ENCODE assay signal across 14 mouse cellular contexts in genomic region chr2:71116151-71116550, GRCm38 (mm10). TPM values are rescaled to one million over a fixed set of nuclear protein-coding genes. Genes with fewer than 3 reads are reported as not detected.
A peak's percentile ranks its signal among the peaks of the same experiment; 100 is the strongest.
DNase-seq lines count a peak whose midpoint lies in the region; ATAC-seq and TF ChIP-seq lines count a peak whose summit lies in the region.
"Had no signal": no experiment of that assay in that cellular context is flagged by ENCODE, and none has a peak within 500 bp of the region (broad histone marks: within the 10 kb centered on the region; RNA-seq: fewer than 3 reads in every experiment).

No protein-coding gene starts in this region.

- WGBS in kidney, postnatal 0 days, result 95% methylated on average over 4 of the region's 4 CpGs
- 90% methylated on average over 4 of the region's 4 CpGs for WGBS in stomach, postnatal 0 days

- DNase-seq in kidney, postnatal 0 days (ENCODE audit: low spot score), result no peak
- no peak for DNase-seq in kidney, postnatal 25 days
- no peak for DNase-seq in testis, postnatal 14 days (ENCODE audit: low spot score)
- no peak for DNase-seq in Patski (ENCODE audit: low read depth, low spot score)
- no peak for DNase-seq in stomach, postnatal 0 days (ENCODE audit: low spot score)
- DNase-seq in frontal cortex, adult 2 months (ENCODE audit: extremely low spot score in 1 of 2, low spot score in 1 of 2), result no peak
- DNase-seq: adrenal gland, postnatal 36 days; heart, postnatal 36 days; kidney, adult 11 months; right cerebral cortex, postnatal 25 days had no signal

- no peak overlapping the region for H3K4me3 ChIP-seq in kidney, postnatal 0 days (replicated peaks; ENCODE audit: low read depth, low read length)
- no peak overlapping the region for H3K4me3 ChIP-seq in testis, adult 2 months (ENCODE audit: control insufficient read depth, low read depth, low read length)
- H3K4me3 ChIP-seq in stomach, postnatal 0 days (ENCODE audit: low read depth, low read length), result no peak overlapping the region
- H3K4me3 ChIP-seq: forebrain, embryonic 15.5 days; limb, embryonic 15.5 days; midbrain, embryonic 10.5 days had no signal

- no peak for ATAC-seq in kidney, postnatal 0 days (replicated peaks; ENCODE audit: low FRiP score, low read depth)
- no peak for ATAC-seq in Patski
- ATAC-seq in stomach, postnatal 0 days (ENCODE audit: low FRiP score, low TSS enrichment), result no peak
- ATAC-seq: forebrain, embryonic 15.5 days had no signal

- in situ Hi-C loops in Patski (cut with MboI; ENCODE audit: low pct_unique_long_range_greater_than_20kb), result no loop called here

- H3K27ac ChIP-seq in kidney, postnatal 0 days, result no peak overlapping the region
- no peak overlapping the region for H3K27ac ChIP-seq in testis, adult 2 months (ENCODE audit: control insufficient read depth, insufficient read depth, low read depth, low read length)
- no peak overlapping the region for H3K27ac ChIP-seq in stomach, postnatal 0 days (replicated peaks)
- H3K27ac ChIP-seq: forebrain, embryonic 15.5 days; limb, embryonic 15.5 days; midbrain, embryonic 10.5 days had no signal

- no peak for TF ChIP-seq EP300 in stomach, postnatal 0 days (optimal IDR thresholded peaks at IDR 0.05)

- H3K4me2 ChIP-seq in kidney, postnatal 0 days (ENCODE audit: low read length), result no peak overlapping the region
- no peak overlapping the region for H3K4me2 ChIP-seq in stomach, postnatal 0 days (replicated peaks; ENCODE audit: low read depth)
- H3K4me2 ChIP-seq: forebrain, embryonic 15.5 days; limb, embryonic 15.5 days had no signal

- POLR2A ChIA-PET in Patski (lab: Charles Lee), result no interaction called here

- no peaks in the 10 kb centered on the region for H3K4me1 ChIP-seq in kidney, postnatal 0 days (replicated peaks; ENCODE audit: insufficient read depth, low read length)
- peaks cover 9% of the 10 kb centered on the region for H3K4me1 ChIP-seq in testis, adult 2 months (ENCODE audit: control insufficient read depth, insufficient read depth, low read length)
- H3K4me1 ChIP-seq in stomach, postnatal 0 days (replicated peaks; ENCODE audit: control insufficient read depth, insufficient read depth), result no peaks in the 10 kb centered on the region

- H3K9me3 ChIP-seq in kidney, postnatal 0 days (replicated peaks; ENCODE audit: low read length), result no peaks in the 10 kb centered on the region
- H3K9me3 ChIP-seq in stomach, postnatal 0 days (ENCODE audit: control insufficient read depth, low read length), result no peaks in the 10 kb centered on the region
- H3K9me3 ChIP-seq: forebrain, embryonic 15.5 days; limb, embryonic 15.5 days; midbrain, embryonic 10.5 days had no signal

- H3K36me3 ChIP-seq in kidney, postnatal 0 days (ENCODE audit: insufficient read depth, low read length), result no peaks in the 10 kb centered on the region
- no peaks in the 10 kb centered on the region for H3K36me3 ChIP-seq in testis, adult 2 months (ENCODE audit: control insufficient read depth, insufficient read depth, low read length)
- H3K36me3 ChIP-seq in stomach, postnatal 0 days (ENCODE audit: control insufficient read depth, insufficient read depth, low read length), result no peaks in the 10 kb centered on the region
- H3K36me3 ChIP-seq: forebrain, embryonic 15.5 days; limb, embryonic 15.5 days; midbrain, embryonic 10.5 days had no signal

- TF ChIP-seq POLR2A in testis, adult 2 months (IDR thresholded peaks at IDR 0.05; ENCODE audit: control insufficient read depth, low read depth, low read length), result no peak

- no peaks in the 10 kb centered on the region for H3K27me3 ChIP-seq in kidney, postnatal 0 days (ENCODE audit: insufficient read depth, low read length)
- H3K27me3 ChIP-seq in testis, adult 2 months (ENCODE audit: control insufficient read depth, insufficient read depth, low read length), result no peaks in the 10 kb centered on the region
- no peaks in the 10 kb centered on the region for H3K27me3 ChIP-seq in Patski
- H3K27me3 ChIP-seq in stomach, postnatal 0 days (ENCODE audit: control insufficient read depth, insufficient read depth, low read length), result no peaks in the 10 kb centered on the region
- H3K27me3 ChIP-seq: limb, embryonic 15.5 days had no signal

- H3K9ac ChIP-seq in kidney, postnatal 0 days (ENCODE audit: low read depth, low read length), result no peak overlapping the region
- H3K9ac ChIP-seq in stomach, postnatal 0 days (ENCODE audit: low read length), result no peak overlapping the region
- H3K9ac ChIP-seq: forebrain, embryonic 15.5 days; limb, embryonic 15.5 days had no signal

- CTCF ChIA-PET in Patski (lab: Charles Lee), result no interaction called here

- peak; percentile 36; the same call in 1 of the 2 replicates for TF ChIP-seq CTCF in kidney, postnatal 0 days (IDR thresholded peaks at IDR 0.05; ENCODE audit: low read depth)
- peak; percentile 36; the same call in 1 of the 2 replicates for TF ChIP-seq CTCF in testis, adult 2 months (IDR thresholded peaks at IDR 0.05; ENCODE audit: control insufficient read depth, insufficient read depth, insufficient replicate concordance, low read depth, low read length)
- peak; percentile 59 for TF ChIP-seq CTCF in Patski (IDR thresholded peaks at IDR 0.05)
- TF ChIP-seq CTCF in stomach, postnatal 0 days (IDR thresholded peaks at IDR 0.05; ENCODE audit: low read depth), result peak; percentile 61

RNA-seq across cellular contexts. Expression of gene Cybrd1, which starts 1.6 kb away (rescaled TPM):
- 1.0 and 1.2 TPM in 2 replicates for polyA plus RNA-seq in kidney, postnatal 0 days (2015; fragmentation: Nextera tagmentation; extraction: Ambion mirVana)
- polyA plus RNA-seq in testis, adult 2 months (2012; rRNA removed), result 1.9 and 2.5 TPM in 2 replicates
- polyA plus RNA-seq in Patski (2021), result 0.05 TPM
- polyA plus RNA-seq in stomach, postnatal 0 days (2015; fragmentation: Nextera tagmentation; extraction: Ambion mirVana), result 10.2 and 13.0 TPM in 2 replicates
- polyA plus RNA-seq in frontal cortex, adult 2 months (2012; rRNA removed), result 3.0 and 3.2 TPM in 2 replicates
